Mouse (Mus musculus) CD4-positive, CD25-positive, alpha-beta regulatory T cell, adult 2 months (primary cell): ENCODE data around the gene Dpp6.

ENCODE experiments used
- DNase-seq: peaks from one replicate; pipeline ENCODE4 v3.0.0-alpha.2; 2012; ENCODE audit warnings: low read depth, low spot score

The Dpp6 gene

DNA sequence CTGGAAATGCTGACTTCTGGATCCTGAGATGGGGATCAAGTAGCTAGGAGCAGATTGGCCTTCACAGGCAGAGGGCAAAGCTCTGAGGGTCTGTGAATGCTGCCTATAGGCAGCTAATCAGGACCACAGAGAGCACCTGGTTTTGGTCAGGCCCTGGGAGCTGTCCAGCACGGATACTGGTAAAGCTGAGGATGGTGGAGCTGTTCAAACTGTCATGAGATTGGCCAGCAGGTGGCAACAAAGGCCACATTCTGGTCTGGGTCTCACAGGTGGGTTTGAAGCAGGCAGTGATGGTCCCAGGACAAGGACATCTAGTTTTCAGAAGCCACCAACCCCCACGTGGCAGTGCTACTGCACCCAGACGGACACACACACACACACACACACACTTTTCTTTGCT is 920.2 kb downstream of the Dpp6 start:
- DNase-seq = peak; percentile 39

- no peak for DNase-seq
Measured at GRCm38 (mm10) chr5:27739216-27739615, 922.2 kb downstream of the Dpp6 start.

GRCm38 (mm10) chr5:27744944-27745343 is 927.9 kb downstream of the Dpp6 start:
- DNase-seq = no peak

GRCm38 (mm10) chr5:27765780-27766179 is 948.8 kb downstream of the Dpp6 start:
- DNase-seq = no peak

- DNase-seq = no peak
Measured at GRCm38 (mm10) chr5:27767948-27768347, 950.9 kb downstream of the Dpp6 start.
